Mouse (Mus musculus): Measurements from ENCODE around the gene Col16a1.

DNA sequence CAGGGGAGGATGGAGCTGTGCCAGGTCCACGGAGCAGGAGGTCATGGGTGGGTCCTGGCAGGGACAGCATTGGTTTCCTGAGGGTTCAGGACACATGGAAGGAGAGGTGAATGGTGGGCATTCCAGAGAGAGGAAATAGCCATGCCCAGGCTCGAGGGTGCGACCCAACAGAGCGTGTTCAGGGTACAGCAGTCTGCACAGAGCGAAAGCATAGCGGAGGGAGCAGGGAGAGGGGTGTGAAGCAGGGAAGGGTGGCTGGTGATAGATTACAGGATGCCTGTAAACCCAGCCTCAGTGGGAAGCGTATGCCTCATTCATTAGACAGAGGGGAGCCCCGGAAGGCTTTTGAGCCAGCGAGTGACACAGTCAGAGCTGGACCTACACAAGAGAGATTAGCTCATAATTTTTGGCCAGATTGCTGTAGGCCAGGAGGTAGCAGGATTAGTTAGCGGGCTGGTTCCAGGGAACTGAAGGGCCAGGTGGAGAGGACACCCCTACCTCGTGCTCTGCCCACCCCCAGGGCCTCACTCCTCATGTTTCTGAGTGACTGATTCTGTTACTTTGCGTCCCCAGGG, 37.7 kb downstream of the Col16a1 start:
- TF ChIP-seq CTCF (IDR thresholded peaks at IDR 0.05; ENCODE audit: low read depth, low read length) (no peak), POLR2A (IDR thresholded peaks at IDR 0.05; ENCODE audit: insufficient read depth, low read length) (no peak), EP300 (IDR thresholded peaks at IDR 0.05; ENCODE audit: insufficient read depth, low read depth, low read length) (no peak)
